Mouse (Mus musculus): ENCODE data around the gene Gm27029. TPM values are rescaled to one million over a fixed set of nuclear protein-coding genes. Genes with fewer than 3 reads are reported as not detected.
A peak's percentile ranks its signal among the peaks of the same experiment; 100 is the strongest.
"Not testable (repeated sequence)": the region's sequence is repeated elsewhere in the genome, so short reads cannot be mapped to it uniquely, and the experiment has no call there.

Gm27029 gene
- polyA plus RNA-seq, 1 experiment from 2014 or later = 14.0 TPM

- Histone ChIP-seq H3K4me2 (peak within 1 kb of the TSS; percentile 98), H3K27me3 (replicated peaks) (no peaks in the 10 kb centered on the region), H3K9ac (peak within 1 kb of the TSS; percentile 97), H3K4me3 (peak within 1 kb of the TSS; percentile 90), H3K4me1 (replicated peaks) (peaks cover 22% of the 10 kb centered on the region), H3K27ac (ENCODE audit: poor library complexity, severe bottlenecking) (peak within 1 kb of the TSS; percentile 94), H3K9me3 (replicated peaks) (no peaks in the 10 kb centered on the region), H3K36me3 (peaks cover 31% of the 10 kb centered on the region)
- peak; percentile 98 for ATAC-seq (ENCODE audit: insufficient number of reproducible peaks, low FRiP score)
- under 1% methylated on average over 42 of the region's 42 CpGs for WGBS
Measured at GRCm38 (mm10) chr11:101442127-101442693, 17.6 kb upstream of the Gm27029 start, which contains the start of gene Rpl27. Rpl27 (plus strand) TSS chr11:101442298.

DNA sequence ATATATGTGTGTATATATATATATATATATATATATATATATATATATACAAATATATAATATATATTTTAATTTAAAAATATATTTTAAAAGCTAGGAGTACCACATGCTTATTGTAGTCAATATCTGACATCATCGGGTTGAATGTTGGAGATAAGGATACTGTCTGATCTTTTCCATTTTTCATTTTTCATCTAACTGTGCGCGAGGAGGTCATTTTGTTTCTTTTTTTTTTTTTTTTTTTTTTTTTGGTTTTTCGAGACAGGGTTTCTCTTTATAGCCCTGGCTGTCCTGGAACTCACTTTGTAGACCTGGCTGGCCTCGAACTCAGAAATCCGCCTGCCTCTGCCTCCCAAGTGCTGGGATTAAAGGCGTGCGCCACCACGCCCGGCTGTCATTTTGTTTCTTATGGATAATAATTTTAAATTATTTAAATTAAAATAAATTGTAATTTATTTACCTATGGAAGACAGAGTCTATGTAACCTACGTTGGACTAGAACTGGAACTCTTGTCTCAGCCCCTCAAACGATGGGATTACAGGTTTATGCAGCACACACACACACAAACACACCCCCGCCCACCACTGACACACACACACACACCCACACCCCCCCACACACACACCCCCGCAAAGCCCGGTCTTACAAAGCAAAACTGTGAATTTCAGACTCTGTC is 17.0 kb upstream of the Gm27029 start:
- not testable (repeated sequence) for H3K27me3 ChIP-seq (replicated peaks); H3K27ac ChIP-seq (ENCODE audit: poor library complexity, severe bottlenecking); ATAC-seq (ENCODE audit: insufficient number of reproducible peaks, low FRiP score); H3K9me3 ChIP-seq (replicated peaks)
- Histone ChIP-seq H3K36me3 (peaks cover 31% of the 10 kb centered on the region), H3K4me2 (peak overlapping the region; percentile 64), H3K9ac (0 out of 2 replicates have a peak overlapping the region, but pooled peaks have one; percentile 62), H3K4me1 (replicated peaks) (peaks cover 22% of the 10 kb centered on the region), H3K4me3 (peak overlapping the region; percentile 90)
- WGBS = 38% methylated on average over 15 of the region's 15 CpGs

DNA sequence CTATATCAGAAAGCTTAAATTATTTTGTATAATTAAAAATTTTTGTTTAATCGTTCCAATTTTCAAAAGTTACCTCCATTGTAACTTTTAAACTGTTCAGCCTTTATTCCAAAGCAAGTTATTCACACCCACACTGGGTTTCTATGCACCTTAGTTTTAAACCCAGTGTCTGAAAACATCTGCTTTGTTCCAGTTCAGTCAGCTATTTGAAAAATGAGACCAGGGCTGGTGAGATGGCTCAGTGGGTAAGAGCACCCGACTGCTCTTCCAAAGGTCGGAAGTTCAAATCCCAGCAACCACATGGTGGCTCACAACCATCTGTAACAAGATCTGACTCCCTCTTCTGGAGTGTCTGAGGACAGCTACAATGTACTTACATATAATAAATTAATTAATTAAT is 13.4 kb upstream of the Gm27029 start:
- not testable (repeated sequence) for H3K4me3 ChIP-seq; H3K9ac ChIP-seq; H3K4me1 ChIP-seq (replicated peaks); H3K27ac ChIP-seq (ENCODE audit: poor library complexity, severe bottlenecking); H3K27me3 ChIP-seq (replicated peaks); H3K4me2 ChIP-seq; H3K9me3 ChIP-seq (replicated peaks); ATAC-seq (ENCODE audit: insufficient number of reproducible peaks, low FRiP score)
- 58% methylated on average over 3 of the region's 3 CpGs for WGBS
- H3K36me3 ChIP-seq = peaks cover 31% of the 10 kb centered on the region

GRCm38 (mm10) chr11:101436916-101437315 is 12.3 kb upstream of the Gm27029 start:
- 74% methylated on average over 4 of the region's 4 CpGs for WGBS

DNA sequence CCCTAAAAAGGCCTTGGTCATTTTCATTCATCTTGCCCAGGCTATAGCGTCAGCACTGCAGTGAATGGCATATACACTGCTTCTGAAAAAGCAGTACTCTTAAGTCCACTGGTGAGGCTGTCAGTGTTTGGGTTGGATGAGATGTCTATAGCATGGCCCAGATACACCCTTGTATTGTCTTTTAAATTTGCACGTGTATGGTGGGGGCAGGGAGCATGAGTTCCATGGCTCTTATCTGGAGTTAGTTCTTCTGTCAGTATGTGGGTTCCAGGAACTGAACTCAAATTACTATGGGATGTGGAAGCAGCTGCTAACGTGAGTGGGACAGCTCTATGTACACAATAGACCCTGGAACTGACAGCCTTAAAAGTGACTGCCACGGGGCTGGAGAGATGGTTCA is 11.2 kb upstream of the Gm27029 start:
- no peak overlapping the region for H3K4me3 ChIP-seq
- H3K4me1 ChIP-seq (replicated peaks) = no peaks in the 10 kb centered on the region
- H3K9me3 ChIP-seq (replicated peaks) = no peaks in the 10 kb centered on the region
- no peak overlapping the region for H3K9ac ChIP-seq
- peaks cover 50% of the 10 kb centered on the region for H3K36me3 ChIP-seq
- H3K4me2 ChIP-seq = no peak overlapping the region
- ATAC-seq (ENCODE audit: insufficient number of reproducible peaks, low FRiP score) = no peak
- no peak overlapping the region for H3K27ac ChIP-seq (ENCODE audit: poor library complexity, severe bottlenecking)
- 74% methylated on average over 4 of the region's 4 CpGs for WGBS
- H3K27me3 ChIP-seq (replicated peaks) = no peaks in the 10 kb centered on the region

More at GRCm38 (mm10) chr11:101436916-101437315, 12.3 kb upstream of the Gm27029 start:
- Histone ChIP-seq H3K9ac (no peak overlapping the region), H3K27me3 (replicated peaks) (no peaks in the 10 kb centered on the region), H3K36me3 (peaks cover 39% of the 10 kb centered on the region), H3K4me2 (no peak overlapping the region), H3K4me1 (replicated peaks) (no peaks in the 10 kb centered on the region), H3K27ac (ENCODE audit: poor library complexity, severe bottlenecking) (no peak overlapping the region), H3K9me3 (replicated peaks) (no peaks in the 10 kb centered on the region), H3K4me3 (no peak overlapping the region)
- no peak for ATAC-seq (ENCODE audit: insufficient number of reproducible peaks, low FRiP score)

GRCm38 (mm10) chr11:101433396-101433795 is 8.8 kb upstream of the Gm27029 start:
- Histone ChIP-seq H3K4me3 (no peak overlapping the region), H3K9ac (no peak overlapping the region), H3K4me1 (replicated peaks) (no peaks in the 10 kb centered on the region), H3K36me3 (peaks cover 69% of the 10 kb centered on the region), H3K9me3 (replicated peaks) (no peaks in the 10 kb centered on the region), H3K27me3 (replicated peaks) (no peaks in the 10 kb centered on the region), H3K27ac (ENCODE audit: poor library complexity, severe bottlenecking) (no peak overlapping the region), H3K4me2 (no peak overlapping the region)
- 87% methylated on average over 13 of the region's 13 CpGs for WGBS
- ATAC-seq (ENCODE audit: insufficient number of reproducible peaks, low FRiP score) = no peak

DNA sequence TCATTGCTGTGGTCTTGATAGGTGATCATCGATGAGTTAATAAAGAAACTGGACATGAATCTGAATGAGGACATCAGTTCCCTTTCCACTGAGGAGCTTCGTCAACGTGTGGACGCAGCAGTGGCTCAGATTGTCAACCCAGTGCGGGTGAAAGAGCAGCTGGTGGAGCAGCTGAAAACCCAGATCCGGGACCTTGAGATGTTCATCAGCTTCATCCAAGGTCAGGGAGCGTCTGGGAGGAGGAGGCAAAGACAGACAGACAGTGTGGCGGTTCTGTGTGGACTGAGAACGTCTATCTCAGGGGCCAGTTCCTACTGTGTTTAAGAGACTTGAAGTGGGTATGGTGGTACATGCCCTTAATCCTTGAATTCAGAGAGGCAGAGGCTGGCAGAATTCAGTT is 6.7 kb upstream of the Gm27029 start:
- no peak for ATAC-seq (ENCODE audit: insufficient number of reproducible peaks, low FRiP score)
- H3K4me1 ChIP-seq (replicated peaks) = peaks cover 8% of the 10 kb centered on the region
- 85% methylated on average over 9 of the region's 9 CpGs for WGBS
- no peaks in the 10 kb centered on the region for H3K27me3 ChIP-seq (replicated peaks)
- H3K36me3 ChIP-seq = peaks cover 69% of the 10 kb centered on the region
- no peak overlapping the region for H3K4me2 ChIP-seq
- H3K9ac ChIP-seq = no peak overlapping the region
- H3K27ac ChIP-seq (ENCODE audit: poor library complexity, severe bottlenecking) = no peak overlapping the region
- no peaks in the 10 kb centered on the region for H3K9me3 ChIP-seq (replicated peaks)
- H3K4me3 ChIP-seq = no peak overlapping the region

- Histone ChIP-seq H3K9ac (peak overlapping the region; percentile 83; the same call in 1 of the 2 replicates), H3K4me1 (replicated peaks) (peaks cover 29% of the 10 kb centered on the region), H3K4me3 (peak overlapping the region; percentile 89), H3K27ac (ENCODE audit: poor library complexity, severe bottlenecking) (no peak overlapping the region), H3K9me3 (replicated peaks) (no peaks in the 10 kb centered on the region), H3K36me3 (peaks cover 31% of the 10 kb centered on the region), H3K4me2 (peak overlapping the region; percentile 98), H3K27me3 (replicated peaks) (no peaks in the 10 kb centered on the region)
- WGBS = 52% methylated on average over 8 of the region's 8 CpGs
- ATAC-seq (ENCODE audit: insufficient number of reproducible peaks, low FRiP score) = no peak
Measured at GRCm38 (mm10) chr11:101426165-101426564, 1.6 kb upstream of the Gm27029 start.

- Histone ChIP-seq H3K27ac (ENCODE audit: poor library complexity, severe bottlenecking) (peak within 1 kb of the TSS; percentile 96), H3K27me3 (replicated peaks) (no peaks in the 10 kb centered on the region), H3K4me1 (replicated peaks) (peaks cover 29% of the 10 kb centered on the region), H3K36me3 (peaks cover 27% of the 10 kb centered on the region), H3K4me2 (peak within 1 kb of the TSS; percentile 98), H3K9me3 (replicated peaks) (no peaks in the 10 kb centered on the region), H3K9ac (peak within 1 kb of the TSS; percentile 83), H3K4me3 (peak within 1 kb of the TSS; percentile 89)
- peak; percentile 90 for ATAC-seq (ENCODE audit: insufficient number of reproducible peaks, low FRiP score)
- under 1% methylated on average over 77 of the region's 81 CpGs for WGBS
Measured at GRCm38 (mm10) chr11:101424925-101425813, 573 bp upstream of the Gm27029 start, which contains the start of the genes Rundc1 and Ptges3l. Rundc1 (plus strand) TSS chr11:101425085. Ptges3l (minus strand) TSS chr11:101425333.

DNA sequence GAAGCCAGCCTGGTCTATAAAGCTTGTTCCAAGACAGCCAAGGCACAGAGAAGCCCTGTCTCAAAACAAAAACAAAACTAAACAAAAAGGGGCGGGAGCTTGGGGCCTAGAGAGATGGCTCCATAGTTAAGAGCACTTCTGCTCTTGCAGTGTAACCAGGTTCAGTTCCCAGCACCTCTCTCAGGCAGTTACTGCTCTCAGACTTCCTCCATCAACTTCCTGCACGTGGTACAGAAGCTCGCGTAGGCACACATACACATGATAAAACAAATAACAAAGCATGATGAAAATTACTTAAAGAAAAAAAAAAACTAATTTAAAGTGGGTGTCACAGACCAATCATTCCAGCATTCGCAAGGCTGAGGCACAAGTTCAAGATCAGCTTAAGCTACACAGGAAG is 4.4 kb downstream of the Gm27029 start:
- 91% methylated on average over 5 of the region's 5 CpGs for WGBS
- H3K27ac ChIP-seq (ENCODE audit: poor library complexity, severe bottlenecking) = no peak overlapping the region
- H3K36me3 ChIP-seq = peaks cover 30% of the 10 kb centered on the region
- peaks cover 22% of the 10 kb centered on the region for H3K4me1 ChIP-seq (replicated peaks)
- no peak for ATAC-seq (ENCODE audit: insufficient number of reproducible peaks, low FRiP score)
- no peak overlapping the region for H3K4me3 ChIP-seq
- no peak overlapping the region for H3K4me2 ChIP-seq
- H3K9ac ChIP-seq = no peak overlapping the region
- no peaks in the 10 kb centered on the region for H3K9me3 ChIP-seq (replicated peaks)
- H3K27me3 ChIP-seq (replicated peaks) = no peaks in the 10 kb centered on the region

- peaks cover 22% of the 10 kb centered on the region for H3K4me1 ChIP-seq (replicated peaks)
- 39% methylated on average over 3 of the region's 3 CpGs for WGBS
Measured at GRCm38 (mm10) chr11:101419610-101420009, 5.0 kb downstream of the Gm27029 start.

More at GRCm38 (mm10) chr11:101419610-101420009, 5.0 kb downstream of the Gm27029 start:
- H3K9me3 ChIP-seq (replicated peaks) = no peaks in the 10 kb centered on the region
- H3K27me3 ChIP-seq (replicated peaks) = no peaks in the 10 kb centered on the region
- peaks cover 30% of the 10 kb centered on the region for H3K36me3 ChIP-seq
- no peak overlapping the region for H3K4me3 ChIP-seq
- no peak for ATAC-seq (ENCODE audit: insufficient number of reproducible peaks, low FRiP score)
- no peak overlapping the region for H3K27ac ChIP-seq (ENCODE audit: poor library complexity, severe bottlenecking)
- H3K9ac ChIP-seq = no peak overlapping the region
- no peak overlapping the region for H3K4me2 ChIP-seq
